Mouse (Mus musculus) G1E (cell line): ENCODE data around the gene Atf6.

Experiments
- CTCF ChIP-seq: IDR thresholded peaks from 2 replicates; pipeline ENCODE4 v1.5.1; 2012; ENCODE audit warnings: low read depth, low read length, inconsistent platforms, mixed read lengths
- GATA1 ChIP-seq: IDR thresholded peaks from 2 replicates; pipeline ENCODE4 v1.6.1; 2012; ENCODE audit warnings: borderline replicate concordance, low read length, inconsistent platforms, mixed read lengths
- POLR2AphosphoS5 ChIP-seq: IDR thresholded peaks from 2 replicates; pipeline ENCODE4 v1.6.1; 2012; ENCODE audit warnings: low read depth, low read length, inconsistent platforms; ENCODE audit not compliant: insufficient replicate concordance
- TAL1 ChIP-seq: conservative IDR thresholded peaks from 2 replicates; pipeline ENCODE4 v1.6.1; 2012; ENCODE audit warnings: low read depth, low read length, inconsistent platforms, mixed read lengths

DNA sequence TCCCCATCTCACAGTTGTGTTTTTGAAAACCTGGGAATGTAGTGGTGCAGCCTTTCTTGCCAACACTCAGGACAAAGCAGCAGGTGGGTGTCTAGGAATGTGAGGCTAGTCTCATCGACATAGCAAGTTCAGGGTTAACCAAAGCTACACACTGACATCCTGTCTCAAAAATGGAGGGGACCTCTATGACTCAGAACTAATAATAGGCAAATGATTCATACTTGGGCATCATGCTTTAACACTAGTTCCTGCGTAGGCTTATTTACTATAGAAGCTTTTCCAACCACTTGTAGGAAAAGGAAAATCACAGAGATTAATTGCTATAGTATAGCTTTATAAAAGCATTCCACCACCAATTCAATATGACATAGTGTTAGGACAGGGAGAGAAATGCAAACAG is 100.6 kb downstream of the Atf6 start:
- TF ChIP-seq CTCF (no peak), TAL1 (no peak), GATA1 (no peak), POLR2AphosphoS5 (no peak)
